Mouse (Mus musculus): ENCODE results near the gene March4.

March4 gene

DNA sequence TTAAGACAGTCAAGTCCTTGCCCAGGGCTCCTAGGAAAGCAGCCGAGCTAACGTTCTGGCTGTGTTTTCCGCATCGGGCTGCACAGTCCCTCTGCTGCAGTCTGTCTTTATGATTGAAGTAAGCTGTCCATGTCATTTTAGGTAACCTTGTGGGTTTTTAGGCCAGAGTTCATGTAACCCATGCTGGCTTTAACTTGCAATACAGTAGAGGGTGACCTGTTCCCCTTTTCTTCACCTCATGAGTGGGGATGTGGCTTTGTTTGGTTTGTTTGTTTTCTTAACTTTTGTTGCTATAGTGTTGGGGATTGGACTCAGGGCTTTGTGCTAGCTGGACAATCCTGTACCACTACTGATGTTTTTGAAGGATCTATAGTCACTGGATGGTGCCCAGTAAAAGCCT, 146.3 kb downstream of the March4 start:
- CTCF ChIA-PET = no interaction called here

GRCm38 (mm10) chr1:72383651-72384050, 153.1 kb downstream of the March4 start:
- CTCF ChIA-PET = no interaction called here

GRCm38 (mm10) chr1:72383056-72383455, 153.7 kb downstream of the March4 start:
- CTCF ChIA-PET = no interaction called here

GRCm38 (mm10) chr1:72380544-72380943, 156.2 kb downstream of the March4 start:
- CTCF ChIA-PET = no interaction called here

- CTCF ChIA-PET = no interaction called here
These were observed 156.9 kb downstream of the March4 start for GRCm38 (mm10) chr1:72379752-72380353.

DNA sequence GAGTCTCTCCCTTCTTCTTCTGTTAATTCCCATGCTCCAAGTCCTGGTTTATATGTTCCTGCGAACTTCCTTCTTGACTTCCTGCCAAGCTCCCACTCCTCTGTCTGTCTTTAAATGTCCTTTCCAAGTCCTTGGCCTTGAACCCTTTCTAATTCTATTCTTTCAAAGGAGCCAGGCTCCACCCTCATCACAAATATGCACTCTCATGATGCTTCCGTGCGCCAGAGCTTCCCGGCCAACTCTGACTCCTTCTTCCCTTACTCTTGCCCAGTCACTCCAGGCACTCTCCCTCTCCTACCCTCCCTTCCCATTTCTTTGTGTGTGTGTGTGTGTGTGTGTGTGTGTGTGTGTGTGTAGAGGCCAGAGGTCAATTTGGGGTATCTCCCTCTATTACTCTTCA, 158.6 kb downstream of the March4 start:
- CTCF ChIA-PET = interaction anchor here (0.6 kb wide), 1 partner anchor 97 kb away, joined by 9 read pairs; no protein-coding TSS in a partner anchor
